Mouse (Mus musculus): ENCODE data around the gene Gm6710. TPM values are rescaled to one million over a fixed set of nuclear protein-coding genes. Genes with fewer than 3 reads are reported as not detected.

The Gm6710 gene
- total RNA-seq (2023; ENCODE audit: inconsistent age) = 1.8 to 8.1 TPM (median 3.1 TPM) in 4 replicates

GRCm38 (mm10) chr2:175869024-175869423 lies at the start of gene Gm6710:
Gene Gm6710 (plus strand): TSS chr2:175869219.

Other genes with a start within 250 kb of the Gm6710 start
- 5.1 TPM in 1 of 4 replicates, not detected in the others for gene Gm11007, start 225.2 kb upstream of the Gm6710 start, total RNA-seq (2023; ENCODE audit: inconsistent age)
- gene Zfp969, start 165.6 kb upstream of the Gm6710 start, total RNA-seq (2023; ENCODE audit: inconsistent age) = not detected in 4 replicates
- 5.1 TPM in 1 of 4 replicates, not detected in the others for gene Gm2007, start 127.7 kb upstream of the Gm6710 start, total RNA-seq (2023; ENCODE audit: inconsistent age)
- gene Gm14288, start 68.1 kb upstream of the Gm6710 start, total RNA-seq (2023; ENCODE audit: inconsistent age) = 1.9 to 2.2 TPM in 2 of 4 replicates, not detected in the others
- gene Zfp966, start 61.9 kb downstream of the Gm6710 start, total RNA-seq (2023; ENCODE audit: inconsistent age) = 1.6 to 3.2 TPM (median 2.3 TPM) in 4 replicates
- gene Gm2026, start 96.1 kb downstream of the Gm6710 start, total RNA-seq (2023; ENCODE audit: inconsistent age) = 1.9 to 4.3 TPM (median 3.1 TPM) in 4 replicates